Mouse (Mus musculus): ENCODE results near the gene Rraga.

- no peak for TF ChIP-seq CTCF (IDR thresholded peaks at IDR 0.05; ENCODE audit: low read depth, low read length)
- no peak for TF ChIP-seq POLR2A (IDR thresholded peaks at IDR 0.05; ENCODE audit: extremely low read depth, insufficient read depth, low read length)
Measured at GRCm38 (mm10) chr4:86543999-86544398, 31.5 kb upstream of the Rraga start.
